10 mouse cellular contexts compared by ENCODE assay signal in genomic region chr19:8817001-8817400, GRCm38 (mm10). TPM values are rescaled to one million over a fixed set of nuclear protein-coding genes. Genes with fewer than 3 reads are reported as not detected.
DNase-seq lines count a peak whose midpoint lies in the region; ATAC-seq and TF ChIP-seq lines count a peak whose summit lies in the region.
"Had no signal": no experiment of that assay in that cellular context is flagged by ENCODE, and none has a peak within 500 bp of the region (broad histone marks: within the 10 kb centered on the region; RNA-seq: fewer than 3 reads in every experiment).

No protein-coding gene starts in this region.

- H3ac ChIP-seq in C2C12 (ENCODE audit: control insufficient read depth, insufficient read length, low read depth), result peak overlapping the region; percentile 28

- no peaks in the 10 kb centered on the region for H3K9me3 ChIP-seq in hindbrain, embryonic 11.5 days (ENCODE audit: control insufficient read depth, low read length)
- H3K9me3 ChIP-seq in midbrain, embryonic 10.5 days (replicated peaks), result no peaks in the 10 kb centered on the region

- H3K4me3 ChIP-seq in C2C12 (ENCODE audit: insufficient read depth, poor library complexity, severe bottlenecking), result no peak overlapping the region
- no peak overlapping the region for H3K4me3 ChIP-seq in hindbrain, embryonic 11.5 days (ENCODE audit: low read depth, low read length)
- peak overlapping the region; percentile 100 for H3K4me3 ChIP-seq in midbrain, embryonic 10.5 days

- TF ChIP-seq CTCF in C2C12 (IDR thresholded peaks at IDR 0.05; ENCODE audit: control insufficient read depth, insufficient read depth, insufficient read length), result no peak

- H3K79me3 ChIP-seq in C2C12 (ENCODE audit: low read depth), result peaks cover 52% of the 10 kb centered on the region

- H3K4me1 ChIP-seq in hindbrain, embryonic 11.5 days (replicated peaks; ENCODE audit: control insufficient read depth, insufficient read depth, low read length), result peaks cover 9% of the 10 kb centered on the region; the same call in 1 of the 2 replicates
- peaks cover 31% of the 10 kb centered on the region for H3K4me1 ChIP-seq in midbrain, embryonic 10.5 days

- H3K79me2 ChIP-seq in C2C12 (ENCODE audit: control insufficient read depth, insufficient read depth), result peaks cover 88% of the 10 kb centered on the region

- H3K27ac ChIP-seq in hindbrain, embryonic 11.5 days (ENCODE audit: low read depth, low read length), result no peak overlapping the region
- no peak overlapping the region for H3K27ac ChIP-seq in midbrain, embryonic 10.5 days (replicated peaks)

- H3K36me3 ChIP-seq in C2C12 (ENCODE audit: control insufficient read depth, insufficient read depth), result peaks cover 56% of the 10 kb centered on the region
- peaks cover 4% of the 10 kb centered on the region; the same call in 1 of the 2 replicates for H3K36me3 ChIP-seq in hindbrain, embryonic 11.5 days (ENCODE audit: control insufficient read depth, insufficient read depth, low read length)
- peaks cover 58% of the 10 kb centered on the region for H3K36me3 ChIP-seq in midbrain, embryonic 10.5 days

- no peaks in the 10 kb centered on the region for H3K27me3 ChIP-seq in C2C12 (ENCODE audit: control insufficient read depth, insufficient read depth, insufficient read length)
- H3K27me3 ChIP-seq in hindbrain, embryonic 11.5 days (ENCODE audit: control insufficient read depth, insufficient read depth, low read length), result no peaks in the 10 kb centered on the region
- no peaks in the 10 kb centered on the region for H3K27me3 ChIP-seq in midbrain, embryonic 10.5 days (ENCODE audit: low read depth, poor library complexity, severe bottlenecking)

- no peak for ATAC-seq in hindbrain, embryonic 11.5 days (ENCODE audit: low FRiP score)

- no peak overlapping the region; the same call in 1 of the 2 replicates for H3K9ac ChIP-seq in hindbrain, embryonic 11.5 days (ENCODE audit: low read depth, low read length)

- WGBS in hindbrain, embryonic 11.5 days, result 87% methylated on average over 3 of the region's 3 CpGs
- 49% methylated on average over 3 of the region's 3 CpGs for WGBS in midbrain, embryonic 10.5 days

- peak; percentile 10 for DNase-seq in embryo, embryonic 10.5 days (ENCODE audit: low spot score)
- no peak for DNase-seq in embryo, embryonic 11 days
- no peak for DNase-seq in hindbrain, embryonic 11.5 days (ENCODE audit: low spot score)
- no peak for DNase-seq in midbrain, embryonic 10.5 days (ENCODE audit: low spot score)
- no peak for DNase-seq in gastrocnemius, postnatal 4 days (ENCODE audit: low spot score in 2 of 2)
- no peak for DNase-seq in urinary bladder, postnatal 25 days (ENCODE audit: low spot score)
- no peak for DNase-seq in thymus, postnatal 10 days (ENCODE audit: low spot score in 2 of 2)
- DNase-seq: cerebellum, adult 8-10 months had no signal

- peak overlapping the region; percentile 15; the same call in 1 of the 2 replicates for H3K4me2 ChIP-seq in hindbrain, embryonic 11.5 days (replicated peaks; ENCODE audit: low read depth, low read length)

TF ChIP-seq in C2C12, 6 proteins besides CTCF, POLR2A, EP300 and RAD21:
- TF ChIP-seq MYOD1 (IDR thresholded peaks at IDR 0.05; ENCODE audit: control insufficient read depth, insufficient read length, low read depth) (no peak), FOSL1 (IDR thresholded peaks at IDR 0.05; ENCODE audit: insufficient read depth, low read length, poor library complexity, severe bottlenecking) (no peak), CEBPB (IDR thresholded peaks at IDR 0.05; ENCODE audit: low read depth) (no peak), MAX (IDR thresholded peaks at IDR 0.05) (no peak), USF1 (IDR thresholded peaks at IDR 0.05; ENCODE audit: low read depth) (no peak), MYOG (IDR thresholded peaks at IDR 0.05; ENCODE audit: control insufficient read depth, extremely low read depth, insufficient read length) (no peak)
TF ChIP-seq in C2C12: peak in this region for 0.

RNA-seq across cellular contexts. Expression of gene Ttc9c, which starts 2.1 kb away (rescaled TPM):
- polyA plus RNA-seq in C2C12 (2012; fragmentation: generic; extraction: Trizol), result 17.7 TPM
- polyA plus RNA-seq in hindbrain, embryonic 11.5 days (2014; fragmentation: Nextera tagmentation; extraction: Ambion mirVana), result 47.0 and 53.1 TPM in 2 replicates
- polyA plus RNA-seq in midbrain, embryonic 10.5 days (2016; fragmentation: Nextera tagmentation; extraction: Ambion mirVana), result 69.0 and 74.5 TPM in 2 replicates
- total RNA-seq in gastrocnemius, postnatal 4 days (2021), result 10 to 100 TPM; 19.9 to 22.9 TPM

RNA-seq across cellular contexts. Expression of gene Hnrnpul2, which starts 2.8 kb away (rescaled TPM):
- 45.5 TPM for polyA plus RNA-seq in C2C12 (2012; fragmentation: generic; extraction: Trizol)
- polyA plus RNA-seq in hindbrain, embryonic 11.5 days (2014; fragmentation: Nextera tagmentation; extraction: Ambion mirVana), result 7.0 and 10.1 TPM in 2 replicates
- polyA plus RNA-seq in midbrain, embryonic 10.5 days (2016; fragmentation: Nextera tagmentation; extraction: Ambion mirVana), result 4.3 and 4.4 TPM in 2 replicates
- 10 to 100 TPM; 61.3 to 71.0 TPM for total RNA-seq in gastrocnemius, postnatal 4 days (2021)

RNA-seq across cellular contexts. Expression of gene AC129217.1, which starts 12.6 kb away (rescaled TPM):
- 0.54 TPM for polyA plus RNA-seq in C2C12 (2012; fragmentation: generic; extraction: Trizol)
- polyA plus RNA-seq in hindbrain, embryonic 11.5 days (2014; fragmentation: Nextera tagmentation; extraction: Ambion mirVana), result not detected in 2 replicates
- not detected in 2 replicates for polyA plus RNA-seq in midbrain, embryonic 10.5 days (2016; fragmentation: Nextera tagmentation; extraction: Ambion mirVana)
- total RNA-seq in gastrocnemius, postnatal 4 days (2021), result under 1 TPM in 1 of 2 experiments, not detected in 1; 0.67 TPM
- total RNA-seq: left cerebral cortex, adult 8-10 months had no signal

RNA-seq across cellular contexts. Expression of gene Zbtb3, which starts 14.6 kb away (rescaled TPM):
- polyA plus RNA-seq in C2C12 (2012; fragmentation: generic; extraction: Trizol), result 3.6 TPM
- 5.7 and 7.5 TPM in 2 replicates for polyA plus RNA-seq in hindbrain, embryonic 11.5 days (2014; fragmentation: Nextera tagmentation; extraction: Ambion mirVana)
- polyA plus RNA-seq in midbrain, embryonic 10.5 days (2016; fragmentation: Nextera tagmentation; extraction: Ambion mirVana), result 7.5 and 7.8 TPM in 2 replicates
- 1 to 10 TPM; 1.4 to 1.5 TPM for total RNA-seq in gastrocnemius, postnatal 4 days (2021)

RNA-seq across cellular contexts. Expression of gene Polr2g, which starts 18.6 kb away (rescaled TPM):
- 178 TPM for polyA plus RNA-seq in C2C12 (2012; fragmentation: generic; extraction: Trizol)
- polyA plus RNA-seq in hindbrain, embryonic 11.5 days (2014; fragmentation: Nextera tagmentation; extraction: Ambion mirVana), result 184 and 194 TPM in 2 replicates
- 169 and 176 TPM in 2 replicates for polyA plus RNA-seq in midbrain, embryonic 10.5 days (2016; fragmentation: Nextera tagmentation; extraction: Ambion mirVana)
- 10 to 100 TPM; 61.0 to 65.4 TPM for total RNA-seq in gastrocnemius, postnatal 4 days (2021)
